Mouse (Mus musculus) megakaryocyte, embryonic 14.5 days (primary cell): ENCODE data around the gene Faf2.

Experiments used
- FLI1 ChIP-seq: IDR thresholded peaks from 2 replicates; pipeline ENCODE4 v1.6.1; 2012; ENCODE audit warnings: low read length, inconsistent platforms, mixed read lengths
- GATA1 ChIP-seq: IDR thresholded peaks from 3 replicates; pipeline ENCODE4 v1.6.1; 2012; ENCODE audit warnings: mixed read lengths, low read length, inconsistent platforms, borderline replicate concordance

- TF ChIP-seq GATA1 = no peak
- TF ChIP-seq FLI1 = no peak
Measured at GRCm38 (mm10) chr13:54680184-54680853, 58.7 kb downstream of the Faf2 start.
